Mouse (Mus musculus) lung, adult 2 months (tissue): ENCODE data around the gene C8b.

ENCODE experiments used
- CTCF ChIP-seq: fragments of 200-500 bp; IDR thresholded peaks from 2 replicates; pipeline ENCODE4 v1.5.1; 2011; ENCODE audit warnings: mild to moderate bottlenecking, low read length, control low read depth; ENCODE audit not compliant: insufficient read depth
- POLR2A ChIP-seq: fragments of 200-500 bp; IDR thresholded peaks from 2 replicates; pipeline ENCODE4 v1.6.1; 2011; ENCODE audit warnings: low read depth, mild to moderate bottlenecking, control low read depth, low read length, borderline replicate concordance; ENCODE audit errors: extremely low read depth

DNA sequence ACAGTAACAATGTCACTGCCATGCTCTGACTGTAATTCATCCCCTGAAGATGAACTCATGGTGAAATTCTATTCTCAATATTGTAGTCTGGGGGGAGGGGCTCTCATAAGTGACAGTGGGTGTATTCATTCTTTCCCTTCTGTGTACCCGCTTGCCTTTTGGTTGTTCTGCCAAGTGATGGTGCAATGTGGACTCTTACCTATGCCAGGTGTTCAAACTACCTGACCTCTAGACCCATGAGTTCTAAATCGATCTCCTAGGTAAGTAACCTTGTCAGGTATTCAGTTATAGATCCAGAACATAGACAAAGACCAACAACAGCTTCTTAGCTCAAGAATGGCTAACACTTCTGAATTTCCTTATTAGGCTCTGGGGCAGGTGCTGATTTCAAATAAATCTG is 72.2 kb downstream of the C8b start:
- TF ChIP-seq CTCF (no peak), POLR2A (no peak)
